Mouse (Mus musculus) gonadal fat pad, adult 2 months (tissue): ENCODE results near the gene Gm4778. TPM values are rescaled to one million over a fixed set of nuclear protein-coding genes. Genes with fewer than 3 reads are reported as not detected.
A peak's percentile ranks its signal among the peaks of the same experiment; 100 is the strongest.
"Not testable (repeated sequence)": the region's sequence is repeated elsewhere in the genome, so short reads cannot be mapped to it uniquely, and the experiment has no call there.

Source experiments
- DNase-seq: peaks from one replicate; pipeline ENCODE4 v3.0.0-alpha.2; 2012; ENCODE audit warnings: low read depth
- polyA plus RNA-seq: library from polyadenylated mRNA; depleted of rRNA; stranded (reverse); fragments of >200 nt; gene quantifications from 2 replicates; pipeline ENCODE4 v1.2.3, GENCODE M21; 2012; rRNA removed

Gene Gm4778
- not detected in 2 replicates for polyA plus RNA-seq

DNA sequence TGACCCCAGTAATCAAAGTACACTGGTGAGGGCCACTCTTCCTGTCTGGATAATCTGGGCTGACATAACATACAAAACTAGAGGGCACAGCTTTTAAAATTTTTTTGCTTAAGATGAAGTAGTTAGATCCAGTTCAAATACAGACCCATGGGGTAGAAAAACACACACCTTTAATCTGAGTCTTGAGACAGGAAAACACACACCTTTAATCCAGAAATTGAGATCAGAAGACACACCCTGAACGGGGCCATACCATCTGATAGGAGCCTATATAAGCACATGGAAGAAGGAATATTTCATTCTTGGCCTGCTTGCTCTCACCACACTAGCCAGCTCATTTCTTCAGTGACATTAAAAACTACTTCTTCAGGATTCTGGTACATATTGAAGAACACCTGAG is at the start of gene Gm4778:
TSS of gene Gm4778 (plus strand) at position 301 of the 400 bp plus-strand sequence.
- not testable (repeated sequence) for DNase-seq

DNA sequence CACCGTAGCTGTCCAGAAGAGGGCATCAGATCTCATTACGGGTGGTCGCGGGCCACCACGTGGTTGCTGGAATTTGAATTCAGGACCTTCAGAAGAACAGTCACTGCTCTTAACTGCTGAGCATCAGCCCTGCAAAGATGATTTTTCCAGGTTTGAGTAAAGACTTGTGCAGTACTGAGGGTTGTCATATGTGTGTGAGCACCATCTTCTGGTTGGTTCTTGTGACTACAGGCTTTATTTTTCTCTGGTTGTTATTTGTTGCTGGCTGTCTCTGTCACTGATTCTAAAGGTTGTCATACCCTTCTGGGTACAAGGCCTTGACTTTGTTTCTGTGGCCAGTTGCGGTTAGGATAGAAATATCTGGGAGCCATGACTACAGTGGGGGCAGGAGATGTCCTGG is 3.2 kb upstream of the Gm4778 start:
- DNase-seq, result no peak

DNA sequence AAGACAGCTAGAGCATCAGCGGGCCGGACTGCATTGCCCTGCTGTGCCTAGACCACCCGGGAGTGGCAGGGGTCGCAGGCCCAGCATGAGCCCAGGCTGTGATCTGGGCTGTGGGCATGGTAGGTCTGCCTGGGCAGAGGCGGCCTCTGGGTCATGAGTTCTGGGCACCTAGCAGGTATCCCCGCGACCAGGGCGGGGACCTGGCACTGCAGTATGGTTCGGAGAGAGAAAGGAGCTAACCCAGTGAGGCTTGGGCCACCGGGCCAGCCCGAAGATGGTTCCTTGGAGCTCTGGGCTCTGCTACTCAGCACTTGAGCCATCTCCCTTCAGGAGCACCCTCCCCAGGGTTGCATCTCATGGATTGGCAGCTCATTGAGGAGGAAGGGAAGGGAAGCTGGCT is 12.2 kb downstream of the Gm4778 start:
- no peak for DNase-seq

DNA sequence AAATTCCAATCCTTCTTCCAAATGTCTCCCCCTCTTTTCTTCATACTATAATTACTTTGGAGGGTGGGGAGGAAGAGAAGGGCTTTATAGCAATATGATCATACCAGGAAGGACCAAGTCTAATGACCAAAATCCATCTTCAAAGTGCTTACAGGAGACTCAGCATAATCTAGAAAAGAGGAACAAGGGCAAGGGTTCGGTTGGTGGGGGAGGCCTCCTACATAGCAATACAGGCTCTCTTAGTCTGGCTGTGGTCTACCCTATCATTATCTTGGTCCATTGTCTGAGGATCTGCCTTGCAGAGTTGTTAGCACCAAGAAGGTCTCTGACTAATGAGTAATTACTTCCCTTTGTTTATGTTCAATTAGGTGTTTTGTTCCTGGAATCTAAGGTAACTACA is 41.6 kb downstream of the Gm4778 start:
- DNase-seq, result no peak

DNA sequence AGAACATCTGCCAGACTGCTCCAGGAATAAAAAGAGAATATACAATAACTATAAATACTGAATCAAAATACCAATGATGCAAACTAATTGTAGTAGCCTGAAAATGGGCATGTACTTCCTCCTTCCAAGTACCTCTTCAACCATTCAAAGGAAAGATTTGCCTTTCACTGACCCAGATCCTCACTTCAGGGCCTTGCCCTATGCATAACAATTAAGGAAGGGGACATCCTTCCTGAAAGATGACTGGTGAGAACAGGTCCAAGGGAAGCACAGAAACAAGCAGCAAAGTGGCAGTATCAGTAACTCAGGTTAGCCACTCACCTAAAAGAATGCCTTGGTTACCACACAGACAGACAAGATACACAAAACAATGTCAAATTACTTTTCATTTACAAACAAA is 43.1 kb downstream of the Gm4778 start:
- no peak for DNase-seq

DNA sequence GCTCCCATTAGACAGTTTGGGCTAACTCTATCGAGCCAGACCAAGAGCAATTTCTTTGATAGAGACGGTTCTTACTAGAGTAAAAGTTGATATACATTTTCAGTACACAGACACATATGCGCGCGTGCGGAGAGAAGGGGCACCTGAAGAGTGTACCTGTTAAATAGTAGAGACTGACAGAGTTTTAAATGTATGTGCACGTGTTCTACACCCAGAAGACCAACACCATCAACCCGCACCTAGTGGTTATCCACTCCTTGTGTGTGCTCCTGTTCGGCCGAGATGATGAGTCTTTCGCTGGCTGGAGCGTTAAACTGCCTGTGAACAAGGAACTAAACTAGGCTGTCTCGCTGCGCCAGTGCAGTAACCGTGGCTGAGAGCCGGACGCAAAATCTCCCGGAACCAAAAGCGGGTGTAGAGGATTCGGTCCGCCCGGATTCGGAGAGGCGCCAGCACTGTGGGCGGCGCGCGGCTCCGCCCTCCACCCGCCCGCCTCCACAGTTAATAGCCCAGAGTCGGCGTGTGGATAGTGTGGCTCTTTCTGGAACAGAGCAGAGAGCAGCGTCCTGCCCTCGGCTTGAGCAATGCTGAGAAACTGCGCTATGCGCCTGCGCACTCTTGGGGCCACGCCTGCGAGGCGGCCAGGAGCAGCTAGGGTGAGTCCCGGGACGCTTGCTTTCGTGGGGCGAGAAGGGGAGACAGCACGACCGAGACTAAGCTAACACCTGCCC is 46.0 kb downstream of the Gm4778 start, which contains the start of gene Them4:
TSS of gene Them4 (plus strand) at position 457 of the 731 bp plus-strand sequence.
- peak; percentile 82 for DNase-seq

DNA sequence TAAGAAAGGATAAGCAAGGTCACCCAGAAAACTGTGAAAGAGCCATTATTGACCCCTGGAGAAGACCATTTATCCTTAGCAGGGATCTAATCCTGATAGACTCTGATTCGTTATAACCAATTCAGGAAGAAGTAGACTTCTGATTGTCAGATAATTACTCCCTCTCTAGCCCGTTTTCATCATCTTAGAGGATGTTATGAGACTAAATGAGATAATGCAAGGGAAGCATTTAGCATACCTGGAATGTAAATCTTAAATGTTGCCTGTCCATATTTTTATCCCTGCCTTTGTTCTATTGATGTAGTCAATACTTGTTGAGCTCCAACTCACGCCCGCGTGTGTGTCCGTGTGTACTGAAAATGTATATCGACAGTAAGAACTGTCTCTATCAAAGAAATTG is 46.7 kb downstream of the Gm4778 start:
- DNase-seq, result no peak

DNA sequence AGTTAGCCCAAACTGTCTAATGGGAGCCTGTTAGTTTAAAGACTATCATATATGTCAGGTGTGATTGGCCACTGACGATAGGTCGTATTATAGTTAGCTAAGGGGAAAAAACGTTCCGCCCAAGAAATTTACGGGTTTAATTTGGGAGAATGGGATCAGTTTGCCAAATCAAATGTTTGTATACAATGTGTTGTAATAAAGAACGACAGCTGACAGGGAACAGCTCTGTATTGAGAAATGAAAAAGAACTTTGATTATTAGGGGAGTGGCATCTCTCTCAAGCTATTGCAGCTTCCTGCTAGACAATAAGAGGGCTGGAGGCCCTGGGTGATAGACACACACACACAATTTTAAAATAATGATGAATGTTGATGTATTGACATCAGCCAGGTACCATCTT is 47.1 kb downstream of the Gm4778 start:
- DNase-seq, result no peak

DNA sequence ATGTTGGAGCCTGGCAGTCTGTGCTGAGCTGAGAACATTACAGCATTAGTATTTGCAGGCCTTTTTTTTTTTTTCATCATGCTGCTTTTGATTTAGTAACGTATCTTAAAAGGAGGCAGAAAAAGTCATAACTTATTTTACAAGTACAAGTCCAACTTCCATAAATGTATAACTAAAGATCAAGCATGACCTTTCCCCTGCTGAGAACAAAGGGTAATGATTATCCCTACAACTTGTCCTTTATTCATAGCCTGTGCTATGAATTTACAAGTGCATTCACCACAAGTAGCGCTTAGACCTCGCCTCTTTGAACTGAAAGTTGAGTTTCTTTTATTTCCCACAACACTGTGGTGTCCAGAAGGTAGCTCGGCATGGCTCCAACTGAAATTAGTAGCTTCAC is 47.5 kb downstream of the Gm4778 start:
- DNase-seq, result no peak

Other genes starting within 250 kb of the Gm4778 start
- not detected in 2 replicates for gene Gm9125, start 209.2 kb upstream of the Gm4778 start, polyA plus RNA-seq
- not detected in 2 replicates for gene Gm10697, start 191.4 kb upstream of the Gm4778 start, polyA plus RNA-seq
- gene Gm10696, start 85.8 kb upstream of the Gm4778 start, polyA plus RNA-seq, result not detected in 2 replicates
- not detected in 2 replicates for gene Gm5286, start 67.3 kb upstream of the Gm4778 start, polyA plus RNA-seq
- 4.8 and 6.8 TPM in 2 replicates for gene Them4, start 46.1 kb downstream of the Gm4778 start, polyA plus RNA-seq
- gene Them5, start 78.1 kb downstream of the Gm4778 start, polyA plus RNA-seq, result 0.09 and 0.16 TPM in 2 replicates
- gene C2cd4d, start 98.4 kb downstream of the Gm4778 start, polyA plus RNA-seq, result 0.42 and 0.69 TPM in 2 replicates
- gene Rorc, start 108.8 kb downstream of the Gm4778 start, polyA plus RNA-seq, result 13.6 and 18.5 TPM in 2 replicates
- 0.04 and 0.19 TPM in 2 replicates for gene Lingo4, start 134.5 kb downstream of the Gm4778 start, polyA plus RNA-seq
- gene Tdrkh, start 149.2 kb downstream of the Gm4778 start, polyA plus RNA-seq, result 1.3 and 2.0 TPM in 2 replicates
- 28.0 and 29.0 TPM in 2 replicates for gene Mrpl9, start 179.3 kb downstream of the Gm4778 start, polyA plus RNA-seq
- gene Oaz3, start 179.9 kb downstream of the Gm4778 start, polyA plus RNA-seq, result 28.5 and 31.4 TPM in 2 replicates
- 0.09 and 0.49 TPM in 2 replicates for gene Celf3, start 214.3 kb downstream of the Gm4778 start, polyA plus RNA-seq
- 0.69 and 1.7 TPM in 2 replicates for gene Riiad1, start 216.3 kb downstream of the Gm4778 start, polyA plus RNA-seq